Mouse (Mus musculus): ENCODE data around the gene 2900011O08Rik. TPM values are rescaled to one million over a fixed set of nuclear protein-coding genes. Genes with fewer than 3 reads are reported as not detected.
A peak's percentile ranks its signal among the peaks of the same experiment; 100 is the strongest.

Gene 2900011O08Rik
- total and polyA plus RNA-seq, 2 experiments from 2014 or later = 143 to 172 TPM

DNA sequence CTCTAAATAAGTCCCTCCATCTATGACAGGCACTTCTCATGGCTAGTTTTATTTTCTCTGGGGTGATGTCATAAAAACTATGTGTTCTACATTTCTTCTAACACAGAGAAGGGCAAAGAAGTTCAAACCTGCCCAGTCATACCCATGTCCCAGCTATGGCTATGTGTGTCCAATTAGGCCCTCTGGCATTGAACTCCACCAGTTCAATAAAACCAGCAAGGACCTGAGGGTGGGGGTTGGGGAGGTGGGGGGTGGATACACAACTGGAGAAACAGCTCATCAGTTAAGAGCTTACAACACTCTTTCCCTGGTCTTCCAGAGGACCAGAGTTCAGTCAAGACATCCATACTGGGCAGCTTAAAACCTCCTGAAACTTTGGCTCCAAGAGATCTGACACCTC lies 152.7 kb downstream of the 2900011O08Rik start:
- TF ChIP-seq CTCF (IDR thresholded peaks at IDR 0.05; ENCODE audit: low read depth) = no peak
- Histone ChIP-seq H3K36me3 (ENCODE audit: insufficient read depth, low read length) (peaks cover 60% of the 10 kb centered on the region), H3K9ac (replicated peaks; ENCODE audit: low read length) (no peak overlapping the region)

DNA sequence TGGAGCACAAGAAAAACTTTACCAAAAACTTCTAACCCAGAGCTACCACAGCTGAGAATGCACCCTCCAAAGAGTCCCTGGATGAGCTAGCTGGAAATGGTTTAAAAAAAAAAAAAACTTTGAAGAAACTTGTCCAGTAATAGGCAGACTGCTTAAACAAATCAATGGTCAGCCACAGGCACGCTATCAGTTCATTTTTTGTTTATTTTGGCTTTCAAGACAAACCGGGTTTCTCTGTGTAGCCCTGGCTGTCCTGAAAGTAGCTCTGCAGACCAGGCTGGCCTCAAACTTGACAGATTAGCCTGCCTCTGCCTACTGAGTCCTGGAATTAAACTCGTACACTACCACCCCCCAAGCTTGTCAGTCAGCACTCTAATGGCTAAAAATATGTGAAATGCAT lies 156.9 kb downstream of the 2900011O08Rik start:
- Histone ChIP-seq H3K4me3 (ENCODE audit: low read length) (no peak overlapping the region), H3K4me2 (ENCODE audit: low read depth, low read length) (no peak overlapping the region), H3K9me3 (ENCODE audit: low read length) (no peaks in the 10 kb centered on the region), H3K4me1 (ENCODE audit: insufficient read depth, low read length) (no peaks in the 10 kb centered on the region), H3K36me3 (ENCODE audit: insufficient read depth, low read length) (peaks cover 59% of the 10 kb centered on the region), H3K27me3 (ENCODE audit: insufficient read depth, low read length) (no peaks in the 10 kb centered on the region), H3K9ac (replicated peaks; ENCODE audit: low read length) (no peak overlapping the region), H3K27ac (no peak overlapping the region)
- no peak for DNase-seq (ENCODE audit: low spot score)
- TF ChIP-seq CTCF (IDR thresholded peaks at IDR 0.05; ENCODE audit: low read depth) = no peak
- ATAC-seq = no peak
- 93% methylated on average over 3 of the region's 3 CpGs for WGBS

More for the DNA sequence above, 152.7 kb downstream of the 2900011O08Rik start:
- Histone ChIP-seq H3K4me3 (ENCODE audit: low read length) (no peak overlapping the region), H3K27ac (no peak overlapping the region), H3K4me1 (ENCODE audit: insufficient read depth, low read length) (no peaks in the 10 kb centered on the region), H3K9me3 (ENCODE audit: low read length) (no peaks in the 10 kb centered on the region), H3K4me2 (ENCODE audit: low read depth, low read length) (no peak overlapping the region), H3K27me3 (ENCODE audit: insufficient read depth, low read length) (no peaks in the 10 kb centered on the region)
- ATAC-seq (no peak), DNase-seq (ENCODE audit: low spot score) (no peak)

DNA sequence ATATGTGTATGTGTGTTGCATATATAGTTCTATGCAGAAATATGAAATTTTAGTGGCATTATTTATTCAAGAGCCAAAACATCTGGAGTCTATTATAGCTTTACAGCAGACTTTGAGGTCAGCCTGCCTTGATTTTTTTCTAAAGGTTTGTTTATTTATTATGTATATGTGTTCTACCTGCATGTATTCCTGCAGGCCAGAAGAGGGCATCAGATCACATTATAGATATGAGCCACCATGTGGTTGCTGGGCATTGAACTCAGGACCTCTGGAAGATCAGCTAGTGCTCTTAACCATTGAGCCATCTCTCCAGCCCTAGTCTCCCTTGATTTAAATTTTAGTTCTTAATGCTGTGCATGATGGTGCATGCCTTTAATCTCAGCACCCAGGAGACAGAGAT lies 161.3 kb downstream of the 2900011O08Rik start:
- no peak overlapping the region for H3K4me3 ChIP-seq (ENCODE audit: low read length)
- peak; percentile 38; the same call in 1 of the 2 replicates for TF ChIP-seq CTCF (IDR thresholded peaks at IDR 0.05; ENCODE audit: low read depth)
- DNase-seq (ENCODE audit: low spot score) (no peak), ATAC-seq (no peak)
- no peaks in the 10 kb centered on the region for H3K27me3 ChIP-seq (ENCODE audit: insufficient read depth, low read length)
- H3K36me3 ChIP-seq (ENCODE audit: insufficient read depth, low read length) = peaks cover 42% of the 10 kb centered on the region
- H3K27ac ChIP-seq = no peak overlapping the region
- H3K4me2 ChIP-seq (ENCODE audit: low read depth, low read length) = no peak overlapping the region
- H3K9ac ChIP-seq (replicated peaks; ENCODE audit: low read length) = no peak overlapping the region
- no peaks in the 10 kb centered on the region for H3K9me3 ChIP-seq (ENCODE audit: low read length)
- H3K4me1 ChIP-seq (ENCODE audit: insufficient read depth, low read length) = no peaks in the 10 kb centered on the region

Small RNA genes within 50 kb of the gene (microRNA-seq; reads per million reads assigned to microRNA genes)
- 0 reads per million in 2 experiments for gene Gm27671

Other genes starting within 250 kb of the 2900011O08Rik start
- gene Rrn3, start 205.9 kb upstream of the 2900011O08Rik start, total RNA-seq (2014; rRNA removed) = 73.5 and 83.8 TPM in 2 replicates
- gene Rrn3, start 205.9 kb upstream of the 2900011O08Rik start, polyA plus RNA-seq (2015; fragmentation: Nextera tagmentation; extraction: Ambion mirVana) = 74.7 and 77.2 TPM in 2 replicates
- 138 and 171 TPM in 2 replicates for gene Ntan1, start 167.8 kb upstream of the 2900011O08Rik start, total RNA-seq (2014; rRNA removed)
- gene Ntan1, start 167.8 kb upstream of the 2900011O08Rik start, polyA plus RNA-seq (2015; fragmentation: Nextera tagmentation; extraction: Ambion mirVana) = 234 and 243 TPM in 2 replicates
- gene Pdxdc1, start 83.5 kb upstream of the 2900011O08Rik start, total RNA-seq (2014; rRNA removed) = 75.2 and 89.1 TPM in 2 replicates
- gene Pdxdc1, start 83.5 kb upstream of the 2900011O08Rik start, polyA plus RNA-seq (2015; fragmentation: Nextera tagmentation; extraction: Ambion mirVana) = 58.2 and 64.2 TPM in 2 replicates
- gene Mpv17l, start 83.4 kb upstream of the 2900011O08Rik start, total RNA-seq (2014; rRNA removed) = 48.6 and 71.1 TPM in 2 replicates
- gene Mpv17l, start 83.4 kb upstream of the 2900011O08Rik start, polyA plus RNA-seq (2015; fragmentation: Nextera tagmentation; extraction: Ambion mirVana) = 46.4 and 48.4 TPM in 2 replicates
- 0.22 and 0.42 TPM in 2 replicates for gene Ifitm7, start 284 bp downstream of the 2900011O08Rik start, total RNA-seq (2014; rRNA removed)
- gene Ifitm7, start 284 bp downstream of the 2900011O08Rik start, polyA plus RNA-seq (2015; fragmentation: Nextera tagmentation; extraction: Ambion mirVana) = 1.2 and 1.9 TPM in 2 replicates
- gene Nde1, start 176.7 kb downstream of the 2900011O08Rik start, total RNA-seq (2014; rRNA removed) = 19.4 and 26.5 TPM in 2 replicates
- 25.3 and 28.0 TPM in 2 replicates for gene Nde1, start 176.7 kb downstream of the 2900011O08Rik start, polyA plus RNA-seq (2015; fragmentation: Nextera tagmentation; extraction: Ambion mirVana)
- 21.1 and 22.8 TPM in 2 replicates for gene Marf1, start 176.7 kb downstream of the 2900011O08Rik start, total RNA-seq (2014; rRNA removed)
- gene Marf1, start 176.7 kb downstream of the 2900011O08Rik start, polyA plus RNA-seq (2015; fragmentation: Nextera tagmentation; extraction: Ambion mirVana) = 7.7 and 8.0 TPM in 2 replicates

Measured in hindbrain, postnatal 0 days (tissue).